Mouse (Mus musculus): ENCODE results near the gene Cited2. TPM values are rescaled to one million over a fixed set of nuclear protein-coding genes. Genes with fewer than 3 reads are reported as not detected.

The Cited2 gene
- polyA plus RNA-seq, 1 experiment from 2014 or later = 38.2 TPM

DNA sequence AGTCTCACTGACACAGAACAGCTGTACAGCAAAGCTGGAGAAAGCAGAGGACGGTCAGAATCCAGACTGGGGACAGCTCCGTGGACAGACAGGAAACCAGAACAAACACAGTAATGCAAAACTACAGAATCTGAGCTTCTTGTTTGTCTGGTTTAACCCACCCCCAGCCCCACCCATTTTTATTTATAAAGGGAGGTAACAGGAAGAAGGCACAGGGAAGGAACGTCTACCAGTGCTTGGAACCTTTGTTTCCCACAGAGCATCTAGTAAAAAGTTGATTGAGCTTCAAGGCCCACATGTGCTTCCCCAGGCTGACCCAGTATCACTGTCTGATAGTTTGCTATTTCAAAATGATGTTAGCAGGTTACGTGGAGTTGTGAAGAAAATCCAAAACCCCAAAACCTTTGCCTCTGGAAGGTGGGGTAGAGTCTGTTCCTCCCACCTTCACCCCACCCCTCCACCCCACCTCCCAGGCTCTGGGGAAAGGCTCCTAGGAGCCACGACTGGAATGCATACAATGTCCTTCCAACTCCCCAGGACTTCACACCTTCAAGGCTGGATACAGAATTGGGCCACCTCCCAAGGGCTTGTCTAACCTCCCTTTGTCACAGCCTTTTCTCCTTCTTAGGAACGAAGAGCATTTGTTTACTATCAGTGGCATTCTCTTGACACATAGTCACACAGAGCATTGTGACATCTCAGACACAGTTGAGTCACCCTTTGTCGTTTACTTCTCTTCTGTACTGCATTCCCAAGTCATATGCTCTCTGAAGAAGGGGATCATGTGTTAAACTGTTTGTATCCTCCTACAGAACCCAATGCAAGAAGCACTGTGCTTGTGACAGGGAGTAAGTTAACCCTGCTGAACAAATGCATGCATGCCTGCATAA is 25.4 kb upstream of the Cited2 start:
- WGBS = 50% methylated on average over 7 of the region's 7 CpGs
- Histone ChIP-seq H3K27ac (no peak overlapping the region), H3K4me3 (no peak overlapping the region), H3K4me1 (no peaks in the 10 kb centered on the region), H3K36me3 (no peaks in the 10 kb centered on the region), H3K9me3 (no peaks in the 10 kb centered on the region), H3K4me2 (no peak overlapping the region), H3K9ac (no peak overlapping the region), H3K27me3 (no peaks in the 10 kb centered on the region)
- no peak for ATAC-seq (ENCODE audit: insufficient number of reproducible peaks, low FRiP score, low TSS enrichment, low read depth)

DNA sequence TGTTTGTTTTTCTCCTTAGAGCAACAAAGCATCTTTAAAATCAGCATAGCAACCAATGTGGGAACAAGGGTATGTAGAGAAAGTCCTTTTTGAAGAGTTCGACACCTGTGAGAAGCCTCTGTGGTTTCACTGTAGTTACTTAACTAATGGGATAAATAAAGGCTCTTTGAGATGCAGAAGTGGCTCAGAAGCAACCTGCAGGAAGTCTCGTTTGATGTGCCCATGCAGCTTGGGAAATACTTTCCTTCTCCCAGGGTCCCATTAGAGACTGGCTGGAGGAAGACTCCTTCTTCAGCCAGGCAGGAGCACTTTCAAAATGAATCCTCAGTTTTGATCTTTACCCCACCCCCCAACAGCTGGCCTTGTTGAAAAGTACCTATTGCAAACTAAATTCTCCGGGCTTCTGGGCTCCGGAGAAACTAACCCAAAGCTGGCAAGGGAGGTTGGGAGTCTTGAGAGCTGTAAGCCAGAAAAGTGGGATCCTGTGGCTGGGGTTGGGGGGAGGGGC is 17.5 kb upstream of the Cited2 start:
- no peaks in the 10 kb centered on the region for H3K9me3 ChIP-seq
- no peak overlapping the region for H3K4me3 ChIP-seq
- ATAC-seq (ENCODE audit: insufficient number of reproducible peaks, low FRiP score, low TSS enrichment, low read depth) = no peak
- H3K36me3 ChIP-seq = no peaks in the 10 kb centered on the region
- H3K4me2 ChIP-seq = no peak overlapping the region
- H3K9ac ChIP-seq = no peak overlapping the region
- 32% methylated on average over 4 of the region's 4 CpGs for WGBS
- H3K4me1 ChIP-seq = no peaks in the 10 kb centered on the region
- H3K27ac ChIP-seq = no peak overlapping the region
- no peaks in the 10 kb centered on the region for H3K27me3 ChIP-seq

GRCm38 (mm10) chr10:17710753-17711152 is 12.3 kb upstream of the Cited2 start:
- no peaks in the 10 kb centered on the region for H3K27me3 ChIP-seq
- H3K4me2 ChIP-seq = no peak overlapping the region
- H3K9me3 ChIP-seq = no peaks in the 10 kb centered on the region
- WGBS = 88% methylated on average over 3 of the region's 3 CpGs
- no peak for ATAC-seq (ENCODE audit: insufficient number of reproducible peaks, low FRiP score, low TSS enrichment, low read depth)
- no peak overlapping the region for H3K4me3 ChIP-seq
- no peaks in the 10 kb centered on the region for H3K4me1 ChIP-seq
- H3K36me3 ChIP-seq = no peaks in the 10 kb centered on the region
- no peak overlapping the region for H3K9ac ChIP-seq
- no peak overlapping the region for H3K27ac ChIP-seq

- Histone ChIP-seq H3K27me3 (no peaks in the 10 kb centered on the region), H3K4me1 (0 out of 2 replicates have a peak, but pooled peaks cover 5% of the 10 kb centered on the region), H3K9ac (no peak overlapping the region), H3K9me3 (no peaks in the 10 kb centered on the region), H3K4me2 (no peak overlapping the region), H3K27ac (no peak overlapping the region), H3K4me3 (no peak overlapping the region), H3K36me3 (no peaks in the 10 kb centered on the region)
- ATAC-seq (ENCODE audit: insufficient number of reproducible peaks, low FRiP score, low TSS enrichment, low read depth) = no peak
- 85% methylated on average over 4 of the region's 4 CpGs for WGBS
These were observed 3.9 kb upstream of the Cited2 start for GRCm38 (mm10) chr10:17719009-17719570.

DNA sequence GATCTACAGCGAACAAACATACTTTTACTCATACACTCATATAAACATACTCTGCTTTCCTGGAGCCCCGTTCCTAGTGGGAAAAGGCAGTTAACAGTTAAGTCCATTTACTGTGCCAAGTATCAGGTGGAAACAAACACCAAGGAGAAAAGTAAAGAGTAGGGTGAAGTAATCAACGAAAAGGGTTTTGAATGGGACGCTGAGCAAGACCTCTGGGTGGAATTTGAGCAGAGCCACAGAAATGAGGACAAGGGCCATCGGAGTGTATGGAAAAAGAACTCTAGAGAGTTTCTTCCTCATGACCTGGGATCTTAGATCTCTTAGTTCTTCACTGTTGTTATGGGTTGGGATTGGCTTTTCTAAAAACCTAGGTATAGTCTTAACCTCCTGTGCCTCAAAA is 3.4 kb upstream of the Cited2 start:
- Histone ChIP-seq H3K9me3 (no peaks in the 10 kb centered on the region), H3K9ac (no peak overlapping the region), H3K4me2 (no peak overlapping the region), H3K4me1 (0 out of 2 replicates have a peak, but pooled peaks cover 5% of the 10 kb centered on the region), H3K27me3 (no peaks in the 10 kb centered on the region), H3K36me3 (no peaks in the 10 kb centered on the region), H3K27ac (no peak overlapping the region), H3K4me3 (no peak overlapping the region)
- 88% methylated on average over 5 of the region's 5 CpGs for WGBS
- ATAC-seq (ENCODE audit: insufficient number of reproducible peaks, low FRiP score, low TSS enrichment, low read depth) = no peak

DNA sequence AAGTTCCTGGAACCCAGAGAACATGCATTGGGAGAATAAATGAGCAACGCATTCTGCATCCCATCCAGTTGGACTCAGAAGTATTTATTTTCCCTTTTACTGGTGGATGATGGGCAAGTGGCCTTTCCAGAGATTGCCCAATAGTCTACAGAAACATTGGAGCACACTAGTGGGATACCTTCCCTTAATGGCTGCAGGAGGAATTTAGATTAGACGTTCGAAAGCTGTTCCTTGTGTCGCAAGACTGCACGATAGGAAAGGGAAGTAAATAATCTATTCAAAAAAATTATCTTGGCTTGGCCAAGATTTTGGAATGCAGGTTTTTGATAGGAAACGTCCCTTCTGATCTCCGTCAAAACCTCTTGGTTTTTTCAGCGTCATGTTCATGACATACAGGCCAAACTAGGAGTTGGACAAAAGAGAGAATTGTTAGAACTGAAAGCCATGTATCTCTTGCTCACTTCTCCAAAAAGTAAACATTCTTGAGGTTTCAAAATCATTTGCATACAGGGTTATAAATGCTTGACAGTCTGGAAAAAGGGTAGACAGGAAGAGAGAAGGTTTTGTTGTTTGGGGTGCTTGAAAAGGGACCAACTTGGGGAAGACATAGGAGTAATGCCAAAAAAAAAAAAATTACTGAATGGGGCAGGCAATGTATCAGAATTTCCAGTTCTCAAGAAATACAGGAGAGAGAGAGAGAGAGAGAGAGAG is 2.0 kb upstream of the Cited2 start:
- WGBS = 81% methylated on average over 8 of the region's 8 CpGs

DNA sequence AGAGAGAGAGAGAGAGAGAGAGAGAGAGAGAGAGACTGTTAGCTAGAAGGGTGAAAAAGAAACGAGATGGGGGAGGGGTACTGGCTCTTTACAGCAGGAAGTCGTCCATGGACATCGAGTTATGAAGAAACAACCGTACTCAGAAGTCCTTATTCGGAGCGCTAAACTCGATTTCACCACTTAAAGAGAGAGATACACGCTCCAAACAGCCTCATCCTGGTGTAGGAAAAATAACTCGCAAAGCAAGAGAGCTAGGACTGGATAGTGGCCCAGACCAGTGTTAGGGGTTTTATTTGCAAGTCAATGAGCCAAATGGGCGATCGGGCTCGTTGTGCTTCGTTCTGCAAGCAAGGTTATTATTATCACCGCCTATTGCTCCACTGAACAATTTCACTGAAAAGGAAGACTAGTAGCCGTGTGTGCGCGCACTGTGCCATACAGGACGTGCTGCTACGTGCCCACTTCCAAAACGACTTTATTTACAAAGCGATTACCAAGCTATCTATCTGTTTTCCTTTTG is 1.4 kb upstream of the Cited2 start:
- Histone ChIP-seq H3K4me3 (peak overlapping the region; percentile 86), H3K36me3 (no peaks in the 10 kb centered on the region), H3K4me1 (peaks cover 20% of the 10 kb centered on the region; the same call in 1 of the 2 replicates), H3K27ac (peak overlapping the region; percentile 100), H3K4me2 (peak overlapping the region; percentile 84), H3K27me3 (no peaks in the 10 kb centered on the region), H3K9ac (peak overlapping the region; percentile 41), H3K9me3 (no peaks in the 10 kb centered on the region)
- WGBS = under 1% methylated on average over 21 of the region's 21 CpGs
- ATAC-seq (ENCODE audit: insufficient number of reproducible peaks, low FRiP score, low TSS enrichment, low read depth) = peak; percentile 5; the same call in 1 of the 2 replicates

More for the DNA sequence above, 2.0 kb upstream of the Cited2 start:
- H3K9me3 ChIP-seq = no peaks in the 10 kb centered on the region
- peaks cover 14% of the 10 kb centered on the region; the same call in 1 of the 2 replicates for H3K4me1 ChIP-seq
- no peak overlapping the region for H3K9ac ChIP-seq
- no peak for ATAC-seq (ENCODE audit: insufficient number of reproducible peaks, low FRiP score, low TSS enrichment, low read depth)
- H3K4me2 ChIP-seq = peak overlapping the region; percentile 84
- peak overlapping the region; percentile 86 for H3K4me3 ChIP-seq
- H3K27me3 ChIP-seq = no peaks in the 10 kb centered on the region
- no peaks in the 10 kb centered on the region for H3K36me3 ChIP-seq
- peak overlapping the region; percentile 100; the same call in 1 of the 2 replicates for H3K27ac ChIP-seq

DNA sequence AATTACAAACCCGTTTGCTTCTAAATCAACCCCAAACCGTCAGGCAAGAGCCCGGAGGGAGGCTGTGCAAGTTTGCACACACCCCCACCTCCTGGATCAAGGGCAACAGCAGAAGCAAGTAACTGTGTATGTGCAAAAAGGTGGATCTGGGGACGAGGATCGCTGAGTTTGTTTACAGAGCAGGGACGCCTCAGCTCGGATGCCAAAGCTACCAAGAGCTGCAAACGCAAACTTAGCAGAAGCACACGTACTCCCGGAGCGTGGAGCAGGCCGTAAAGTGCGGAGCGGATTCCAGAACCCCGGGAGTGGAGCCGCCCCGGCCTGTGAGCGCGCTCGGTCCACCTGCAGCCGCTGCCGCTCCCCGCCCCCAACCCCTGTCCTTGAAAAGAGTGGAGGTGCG is 860 bp upstream of the Cited2 start:
- 0% methylated on average over 24 of the region's 24 CpGs for WGBS
- H3K9ac ChIP-seq = peak overlapping the region; percentile 55
- peak overlapping the region; percentile 84 for H3K4me2 ChIP-seq
- ATAC-seq (ENCODE audit: insufficient number of reproducible peaks, low FRiP score, low TSS enrichment, low read depth) = peak; percentile 78
- H3K27ac ChIP-seq = peak overlapping the region; percentile 100
- peak overlapping the region; percentile 86 for H3K4me3 ChIP-seq
- H3K36me3 ChIP-seq = no peaks in the 10 kb centered on the region
- H3K4me1 ChIP-seq = peaks cover 22% of the 10 kb centered on the region
- no peaks in the 10 kb centered on the region for H3K27me3 ChIP-seq
- H3K9me3 ChIP-seq = no peaks in the 10 kb centered on the region

DNA sequence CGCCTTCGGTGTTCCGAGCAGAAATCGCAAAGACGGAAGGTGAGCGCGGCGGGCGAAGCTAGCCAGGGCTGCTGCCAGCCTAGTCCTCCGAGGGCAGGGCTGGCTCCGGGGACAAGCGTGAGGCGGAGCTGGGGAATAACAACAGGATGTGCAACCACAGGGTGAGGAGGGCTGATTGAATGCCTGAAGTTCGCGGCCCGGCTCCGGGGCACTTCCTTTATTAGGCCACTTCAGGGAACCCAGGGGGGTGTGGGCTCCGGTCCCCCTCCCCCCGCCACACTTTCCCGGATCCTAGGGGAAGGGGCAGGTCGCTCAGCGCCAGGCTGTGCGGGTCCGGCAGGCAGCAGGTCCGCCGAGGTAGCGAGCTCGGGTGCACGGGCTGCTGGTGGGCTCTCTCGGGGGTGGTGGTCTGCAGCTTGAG is 413 bp downstream of the Cited2 start:
- under 1% methylated on average over 30 of the region's 30 CpGs for WGBS

DNA sequence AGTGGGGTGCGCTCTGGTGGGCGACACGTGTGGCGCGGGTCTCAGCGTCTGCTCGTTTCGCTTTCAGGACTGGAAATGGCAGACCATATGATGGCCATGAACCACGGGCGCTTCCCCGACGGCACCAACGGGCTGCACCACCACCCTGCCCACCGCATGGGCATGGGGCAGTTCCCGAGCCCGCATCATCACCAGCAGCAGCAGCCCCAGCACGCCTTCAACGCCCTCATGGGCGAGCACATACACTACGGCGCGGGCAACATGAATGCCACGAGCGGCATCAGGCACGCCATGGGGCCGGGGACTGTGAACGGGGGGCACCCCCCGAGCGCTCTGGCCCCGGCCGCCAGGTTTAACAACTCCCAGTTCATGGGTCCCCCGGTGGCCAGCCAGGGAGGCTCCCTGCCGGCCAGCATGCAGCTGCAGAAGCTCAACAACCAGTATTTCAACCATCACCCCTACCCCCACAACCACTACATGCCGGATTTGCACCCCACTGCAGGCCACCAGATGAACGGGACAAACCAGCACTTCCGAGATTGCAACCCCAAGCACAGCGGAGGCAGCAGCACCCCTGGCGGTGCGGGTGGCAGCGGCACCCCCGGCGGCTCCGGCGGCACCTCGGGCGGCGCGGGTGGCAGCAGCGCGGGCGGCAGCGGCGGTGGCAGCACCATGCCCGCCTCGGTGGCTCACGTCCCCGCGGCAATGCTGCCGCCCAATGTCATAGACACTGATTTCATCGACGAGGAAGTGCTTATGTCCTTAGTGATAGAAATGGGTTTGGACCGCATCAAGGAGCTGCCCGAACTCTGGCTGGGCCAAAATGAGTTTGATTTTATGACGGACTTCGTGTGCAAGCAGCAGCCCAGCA is 1.1 kb downstream of the Cited2 start:
- Histone ChIP-seq H3K9me3 (no peaks in the 10 kb centered on the region), H3K4me2 (peak overlapping the region; percentile 84), H3K4me3 (peak overlapping the region; percentile 86), H3K27me3 (no peaks in the 10 kb centered on the region), H3K9ac (peak overlapping the region; percentile 91), H3K4me1 (peaks cover 32% of the 10 kb centered on the region), H3K27ac (peak overlapping the region; percentile 100), H3K36me3 (no peaks in the 10 kb centered on the region)
- ATAC-seq (ENCODE audit: insufficient number of reproducible peaks, low FRiP score, low TSS enrichment, low read depth) = no peak
- under 1% methylated on average over 65 of the region's 65 CpGs for WGBS

More for the DNA sequence above, 413 bp downstream of the Cited2 start:
- Histone ChIP-seq H3K4me3 (peak overlapping the region; percentile 86), H3K4me2 (peak overlapping the region; percentile 84), H3K36me3 (no peaks in the 10 kb centered on the region), H3K4me1 (peaks cover 31% of the 10 kb centered on the region), H3K9ac (peak overlapping the region; percentile 91), H3K27me3 (no peaks in the 10 kb centered on the region), H3K9me3 (no peaks in the 10 kb centered on the region), H3K27ac (peak overlapping the region; percentile 100)
- peak; percentile 51 for ATAC-seq (ENCODE audit: insufficient number of reproducible peaks, low FRiP score, low TSS enrichment, low read depth)
